In genomic region chr9:61368567-61369240, GRCm38 (mm10) we compare ENCODE assay signal across 7 mouse cellular contexts. TPM values are rescaled to one million over a fixed set of nuclear protein-coding genes. Genes with fewer than 3 reads are reported as not detected.
DNase-seq lines count a peak whose midpoint lies in the region; ATAC-seq and TF ChIP-seq lines count a peak whose summit lies in the region.

No protein-coding gene starts in this region.

- H3K27ac ChIP-seq in bone marrow macrophage, adult 2 months (ENCODE audit: insufficient read depth, low read depth, low read length): peak overlapping the region; percentile 25; the same call in 1 of the 2 replicates
- peak overlapping the region; percentile 72 for H3K27ac ChIP-seq in intestine, embryonic 15.5 days
- H3K27ac ChIP-seq in liver, embryonic 16.5 days (ENCODE audit: low read length): no peak overlapping the region

- peak overlapping the region; percentile 30; the same call in 1 of the 2 replicates for H3K4me3 ChIP-seq in bone marrow macrophage, adult 2 months (ENCODE audit: insufficient read depth, low read length)
- H3K4me3 ChIP-seq in intestine, embryonic 15.5 days (replicated peaks): peak overlapping the region; percentile 29; the same call in 1 of the 2 replicates
- H3K4me3 ChIP-seq in liver, embryonic 16.5 days (ENCODE audit: low read depth, low read length): no peak overlapping the region

- TF ChIP-seq POLR2A in bone marrow macrophage, adult 2 months (IDR thresholded peaks at IDR 0.05; ENCODE audit: borderline replicate concordance, low read depth, low read length): no peak

- peaks cover 24% of the 10 kb centered on the region for H3K4me1 ChIP-seq in bone marrow macrophage, adult 2 months (ENCODE audit: control insufficient read depth, insufficient read depth, low read length)
- H3K4me1 ChIP-seq in intestine, embryonic 15.5 days (replicated peaks): peaks cover 40% of the 10 kb centered on the region
- peaks cover 32% of the 10 kb centered on the region for H3K4me1 ChIP-seq in liver, embryonic 16.5 days (ENCODE audit: control insufficient read depth, low read depth, low read length)

- peak; percentile 84 for DNase-seq in Muller cell, postnatal 12 days (ENCODE audit: inconsistent ontology term)
- peak; percentile 97 for DNase-seq in forelimb bud, embryonic 11.5 days (ENCODE audit: low read depth, low spot score)
- DNase-seq in ovary, postnatal 36 days (ENCODE audit: low spot score): peak; percentile 78
- no peak for DNase-seq in frontal cortex, postnatal 25 days (ENCODE audit: low spot score in 2 of 2)

- H3K9me3 ChIP-seq in intestine, embryonic 15.5 days: no peaks in the 10 kb centered on the region
- no peaks in the 10 kb centered on the region for H3K9me3 ChIP-seq in liver, embryonic 16.5 days (replicated peaks; ENCODE audit: control insufficient read depth, low read length)

- TF ChIP-seq CTCF in bone marrow macrophage, adult 2 months (IDR thresholded peaks at IDR 0.05; ENCODE audit: low read depth, low read length): no peak

- H3K27me3 ChIP-seq in intestine, embryonic 15.5 days (replicated peaks): no peaks in the 10 kb centered on the region
- H3K27me3 ChIP-seq in liver, embryonic 16.5 days (ENCODE audit: control insufficient read depth, insufficient read depth, low read depth, low read length): peaks cover 72% of the 10 kb centered on the region

- H3K36me3 ChIP-seq in intestine, embryonic 15.5 days: no peaks in the 10 kb centered on the region
- no peaks in the 10 kb centered on the region for H3K36me3 ChIP-seq in liver, embryonic 16.5 days (ENCODE audit: control insufficient read depth, insufficient read depth)

- peak; percentile 2; the same call in 1 of the 2 replicates for ATAC-seq in intestine, embryonic 15.5 days
- no peak for ATAC-seq in liver, embryonic 16.5 days (ENCODE audit: low read depth)

- peak overlapping the region; percentile 32; the same call in 1 of the 2 replicates for H3K9ac ChIP-seq in intestine, embryonic 15.5 days
- H3K9ac ChIP-seq in liver, embryonic 16.5 days (ENCODE audit: low read depth, low read length): no peak overlapping the region

- 1% methylated on average over 12 of the region's 12 CpGs for WGBS in intestine, embryonic 15.5 days
- WGBS in liver, embryonic 16.5 days (ENCODE audit: insufficient replicate concordance): 2% methylated on average over 12 of the region's 12 CpGs

- H3K4me2 ChIP-seq in intestine, embryonic 15.5 days (replicated peaks): peak overlapping the region; percentile 71
- peak overlapping the region; percentile 38; the same call in 1 of the 2 replicates for H3K4me2 ChIP-seq in liver, embryonic 16.5 days (ENCODE audit: low read depth, low read length)

RNA-seq across cellular contexts. Expression of gene Tle3, which starts 3.5 kb away (rescaled TPM):
- polyA plus RNA-seq in bone marrow macrophage, adult 2 months (2012; ENCODE audit: insufficient read depth, insufficient read length, missing spikeins): 39.3 and 41.6 TPM in 2 replicates
- 18.6 and 20.3 TPM in 2 replicates for polyA plus RNA-seq in intestine, embryonic 15.5 days (2015; fragmentation: Nextera tagmentation; extraction: Ambion mirVana)
- polyA plus RNA-seq in liver, embryonic 16.5 days (2015; fragmentation: Nextera tagmentation; extraction: Ambion mirVana): 3.0 and 3.6 TPM in 2 replicates

Comparison
In these comparisons a context has a peak if more than half of its experiments do, and no peak if none do; other contexts are left out.
1. DNase-seq: peak in Muller cell, postnatal 12 days (single experiment), forelimb bud, embryonic 11.5 days (single experiment) and ovary, postnatal 36 days (single experiment); none in frontal cortex, postnatal 25 days (0 of 2).